In genomic region chr1:153231681-153232080, GRCm38 (mm10) we compare ENCODE assay signal across 22 mouse cellular contexts. TPM values are rescaled to one million over a fixed set of nuclear protein-coding genes. Genes with fewer than 3 reads are reported as not detected.
"Had no signal": no experiment of that assay in that cellular context is flagged by ENCODE, and none has a peak within 500 bp of the region (broad histone marks: within the 10 kb centered on the region; RNA-seq: fewer than 3 reads in every experiment).

No protein-coding gene starts in this region.

- ATAC-seq: hindbrain, postnatal 0 days; inflammation-experienced regulatory T-cells, adult 6 months; intestine, embryonic 16.5 days; midbrain, embryonic 15.5 days had no signal

- DNase-seq: kidney, adult 2 months; kidney, postnatal 36 days; layer of hippocampus, postnatal 36 days; right cerebral cortex, adult 18-20 months; right cerebral cortex, postnatal 14 days; right cerebral cortex, postnatal 4 days; spleen, adult 18-20 months; thymus, postnatal 25 days had no signal

- H3K27me3 ChIP-seq: liver, embryonic 15.5 days; midbrain, embryonic 12.5 days; midbrain, embryonic 15.5 days; neural tube, embryonic 12.5 days; neural tube, embryonic 15.5 days; stomach, embryonic 15.5 days had no signal

- H3K4me2 ChIP-seq: liver, embryonic 11.5 days; liver, embryonic 15.5 days; midbrain, embryonic 12.5 days; midbrain, embryonic 15.5 days; neural tube, embryonic 12.5 days; neural tube, embryonic 15.5 days; stomach, embryonic 15.5 days had no signal

- H3K9me3 ChIP-seq: liver, embryonic 15.5 days; midbrain, embryonic 12.5 days; midbrain, embryonic 15.5 days; neural tube, embryonic 12.5 days; neural tube, embryonic 15.5 days; stomach, embryonic 15.5 days had no signal

- H3K4me1 ChIP-seq: liver, embryonic 15.5 days; midbrain, embryonic 12.5 days; midbrain, embryonic 15.5 days; neural tube, embryonic 12.5 days; neural tube, embryonic 15.5 days; stomach, embryonic 15.5 days had no signal

- H3K4me3 ChIP-seq: left cerebral cortex, adult 2 months; liver, embryonic 15.5 days; midbrain, embryonic 12.5 days; midbrain, embryonic 15.5 days; neural tube, embryonic 12.5 days; neural tube, embryonic 15.5 days; stomach, embryonic 15.5 days had no signal

- H3K9ac ChIP-seq: liver, embryonic 15.5 days; midbrain, embryonic 12.5 days; midbrain, embryonic 15.5 days; neural tube, embryonic 12.5 days; neural tube, embryonic 15.5 days; stomach, embryonic 15.5 days had no signal

- H3K27ac ChIP-seq: hindbrain, postnatal 0 days; kidney, postnatal 0 days; left cerebral cortex, adult 2 months; liver, embryonic 15.5 days; macrophage; midbrain, embryonic 12.5 days; midbrain, embryonic 15.5 days; neural tube, embryonic 12.5 days; neural tube, embryonic 15.5 days; stomach, embryonic 15.5 days had no signal

RNA-seq across cellular contexts. Expression of gene Lamc2, which starts 45.4 kb away (rescaled TPM):
- total RNA-seq: megakaryocyte, adult 5-6 weeks had no signal
- polyA plus RNA-seq: macrophage had no signal
